In genomic region chr7:138375573-138375972, GRCm38 (mm10) we compare ENCODE assay signal across 19 mouse cellular contexts. TPM values are rescaled to one million over a fixed set of nuclear protein-coding genes. Genes with fewer than 3 reads are reported as not detected.
DNase-seq lines count a peak whose midpoint lies in the region; ATAC-seq and TF ChIP-seq lines count a peak whose summit lies in the region.
"Had no signal": no experiment of that assay in that cellular context is flagged by ENCODE, and none has a peak within 500 bp of the region (broad histone marks: within the 10 kb centered on the region; RNA-seq: fewer than 3 reads in every experiment).

No protein-coding gene starts in this region.

- no peak overlapping the region for H3K9ac ChIP-seq in kidney, postnatal 0 days (ENCODE audit: low read depth, low read length)
- no peak overlapping the region for H3K9ac ChIP-seq in forebrain, embryonic 16.5 days (replicated peaks; ENCODE audit: low read depth, low read length)
- H3K9ac ChIP-seq: embryonic facial prominence, embryonic 12.5 days; liver, embryonic 12.5 days had no signal

- WGBS in kidney, postnatal 0 days = 38% methylated on average over 7 of the region's 7 CpGs
- 70% methylated on average over 7 of the region's 7 CpGs for WGBS in forebrain, embryonic 10.5 days
- 64% methylated on average over 7 of the region's 7 CpGs for WGBS in forebrain, embryonic 16.5 days

- H3K4me3 ChIP-seq in kidney, postnatal 0 days (replicated peaks; ENCODE audit: low read depth, low read length) = no peak overlapping the region
- no peak overlapping the region for H3K4me3 ChIP-seq in forebrain, embryonic 10.5 days
- no peak overlapping the region for H3K4me3 ChIP-seq in forebrain, embryonic 16.5 days (replicated peaks; ENCODE audit: low read length)
- H3K4me3 ChIP-seq: embryonic facial prominence, embryonic 12.5 days; liver, embryonic 12.5 days; myocyte had no signal

- H3K4me1 ChIP-seq in kidney, postnatal 0 days (replicated peaks; ENCODE audit: insufficient read depth, low read length) = no peaks in the 10 kb centered on the region; the same call in 1 of the 2 replicates
- peaks cover 20% of the 10 kb centered on the region for H3K4me1 ChIP-seq in forebrain, embryonic 10.5 days
- H3K4me1 ChIP-seq in forebrain, embryonic 16.5 days (replicated peaks; ENCODE audit: control insufficient read depth, insufficient read depth, low read length) = no peaks in the 10 kb centered on the region
- H3K4me1 ChIP-seq: embryonic facial prominence, embryonic 12.5 days; liver, embryonic 12.5 days had no signal

- no peak overlapping the region for H3K27ac ChIP-seq in kidney, postnatal 0 days
- H3K27ac ChIP-seq in forebrain, embryonic 10.5 days = no peak overlapping the region
- no peak overlapping the region for H3K27ac ChIP-seq in forebrain, embryonic 16.5 days (ENCODE audit: low read length)
- H3K27ac ChIP-seq: embryonic facial prominence, embryonic 12.5 days; liver, embryonic 12.5 days had no signal

- H3K4me2 ChIP-seq in kidney, postnatal 0 days (ENCODE audit: low read length) = no peak overlapping the region
- H3K4me2 ChIP-seq in forebrain, embryonic 16.5 days (ENCODE audit: low read length) = no peak overlapping the region
- H3K4me2 ChIP-seq: embryonic facial prominence, embryonic 12.5 days; liver, embryonic 12.5 days had no signal

- TF ChIP-seq CTCF in kidney, postnatal 0 days (IDR thresholded peaks at IDR 0.05; ENCODE audit: low read depth) = no peak

- no peaks in the 10 kb centered on the region for H3K27me3 ChIP-seq in kidney, postnatal 0 days (ENCODE audit: insufficient read depth, low read length)
- no peaks in the 10 kb centered on the region for H3K27me3 ChIP-seq in forebrain, embryonic 10.5 days (ENCODE audit: poor library complexity, severe bottlenecking)
- H3K27me3 ChIP-seq in forebrain, embryonic 16.5 days (replicated peaks; ENCODE audit: control insufficient read depth, insufficient read depth, low read length) = no peaks in the 10 kb centered on the region
- H3K27me3 ChIP-seq: embryonic facial prominence, embryonic 12.5 days; liver, embryonic 12.5 days had no signal

- DNase-seq in lung, adult 18-20 months = peak; percentile 10 to 17
- no peak for DNase-seq in lung, postnatal 10 days
- peak; percentile 23 for DNase-seq in ZHBTc4 (ENCODE audit: low read depth, low spot score)
- no peak for DNase-seq in kidney, postnatal 0 days (ENCODE audit: low spot score)
- no peak for DNase-seq in forebrain, embryonic 10.5 days (ENCODE audit: extremely low spot score, low spot score)
- DNase-seq in right cerebral cortex, postnatal 36 days (ENCODE audit: low spot score in 2 of 2) = no peak
- DNase-seq: B cell, adult 2 months; cerebellum, postnatal 14 days; heart, adult 11 months; heart, postnatal 10 days; left cerebral cortex, postnatal 4 days; right cerebral cortex, postnatal 25 days had no signal

- peak; percentile 57; the same call in 1 of the 2 replicates for ATAC-seq in kidney, postnatal 0 days (replicated peaks; ENCODE audit: low FRiP score, low read depth)
- ATAC-seq in megakaryocyte, adult 5-6 weeks (ENCODE audit: poor library complexity, severe bottlenecking) = 0 out of 2 replicates have a peak, but pooled peaks have one; percentile 21
- no peak for ATAC-seq in forebrain, embryonic 16.5 days
- ATAC-seq: activated CD4-positive, CD25-positive, alpha-beta regulatory T cell, adult 4 months; hindbrain, embryonic 16.5 days; liver, embryonic 12.5 days had no signal

- no peaks in the 10 kb centered on the region for H3K36me3 ChIP-seq in kidney, postnatal 0 days (ENCODE audit: insufficient read depth, low read length)
- no peaks in the 10 kb centered on the region for H3K36me3 ChIP-seq in forebrain, embryonic 10.5 days (replicated peaks)
- no peaks in the 10 kb centered on the region for H3K36me3 ChIP-seq in forebrain, embryonic 16.5 days (ENCODE audit: control insufficient read depth, insufficient read depth)
- H3K36me3 ChIP-seq: embryonic facial prominence, embryonic 12.5 days; liver, embryonic 12.5 days had no signal

- H3K9me3 ChIP-seq in kidney, postnatal 0 days (replicated peaks; ENCODE audit: low read length) = no peaks in the 10 kb centered on the region
- no peaks in the 10 kb centered on the region for H3K9me3 ChIP-seq in forebrain, embryonic 10.5 days
- H3K9me3 ChIP-seq in forebrain, embryonic 16.5 days (ENCODE audit: control insufficient read depth, low read length) = no peaks in the 10 kb centered on the region
- H3K9me3 ChIP-seq: embryonic facial prominence, embryonic 12.5 days; liver, embryonic 12.5 days had no signal

RNA-seq across cellular contexts. Expression of gene Tcerg1l, which starts 22.0 kb away (rescaled TPM):
- polyA plus RNA-seq in kidney, postnatal 0 days (2015; fragmentation: Nextera tagmentation; extraction: Ambion mirVana) = 1.4 and 2.0 TPM in 2 replicates
- not detected in 2 replicates for total RNA-seq in megakaryocyte, adult 5-6 weeks (2015)
- total RNA-seq in megakaryocyte, adult 5-6 weeks (2017) = not detected in 2 replicates
- 1.0 and 1.2 TPM in 2 replicates for polyA plus RNA-seq in forebrain, embryonic 10.5 days (2016; fragmentation: Nextera tagmentation; extraction: Ambion mirVana)
- polyA plus RNA-seq in forebrain, embryonic 16.5 days (2015; fragmentation: Nextera tagmentation; extraction: Ambion mirVana) = 8.2 and 11.2 TPM in 2 replicates
- total RNA-seq: heart, postnatal 10 days had no signal
- polyA plus RNA-seq: activated CD4-positive, CD25-positive, alpha-beta regulatory T cell, adult 4 months; myocyte had no signal

Comparison
In these comparisons a context has a peak if more than half of its experiments do, and no peak if none do; other contexts are left out.
1. DNase-seq: peak in lung, adult 18-20 months (2 of 2) and ZHBTc4 (single experiment); none in lung, postnatal 10 days (single experiment), kidney, postnatal 0 days (single experiment), forebrain, embryonic 10.5 days (single experiment) and right cerebral cortex, postnatal 36 days (0 of 2).